Mouse (Mus musculus): ENCODE data around the gene Dpep2nb. TPM values are rescaled to one million over a fixed set of nuclear protein-coding genes. Genes with fewer than 3 reads are reported as not detected.

Dpep2nb gene
- polyA plus RNA-seq, 1 experiment = not detected

DNA sequence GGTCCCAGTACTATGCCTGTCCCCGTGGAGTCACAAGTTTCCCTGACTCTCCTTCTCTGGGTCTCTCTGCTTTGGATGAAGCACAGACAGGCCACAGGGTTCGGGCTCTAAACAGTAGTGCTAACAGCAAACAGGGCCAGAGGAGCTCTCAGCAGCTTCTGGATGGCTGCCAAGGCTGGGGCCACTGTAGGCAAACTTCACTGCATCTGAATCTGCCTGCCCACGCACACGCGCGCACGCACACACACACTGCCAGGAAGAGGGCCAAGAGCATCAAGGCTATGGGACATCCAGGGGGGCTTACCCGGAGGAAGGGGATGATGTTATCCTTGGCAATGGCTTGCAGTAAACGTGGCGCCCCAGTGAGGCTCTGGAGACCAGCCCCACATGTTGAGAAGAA, 56.4 kb downstream of the Dpep2nb start:
- no peak for TF ChIP-seq CTCF (IDR thresholded peaks at IDR 0.05; ENCODE audit: borderline replicate concordance, insufficient read depth, low read length)
- TF ChIP-seq POLR2A (IDR thresholded peaks at IDR 0.05; ENCODE audit: low read depth, low read length) = no peak
- H3K4me3 ChIP-seq (ENCODE audit: insufficient read depth, low read length) = no peak overlapping the region
- no peak overlapping the region for H3K27ac ChIP-seq (ENCODE audit: insufficient read depth, low read length)
- 0 out of 2 replicates have a peak, but pooled peaks cover 3% of the 10 kb centered on the region for H3K4me1 ChIP-seq (ENCODE audit: control insufficient read depth, insufficient read depth, low read length)

Other genes starting within 250 kb of the Dpep2nb start
- gene Gfod2, start 247.3 kb downstream of the Dpep2nb start, polyA plus RNA-seq (2011; ENCODE audit: insufficient read length, low read depth, missing spikeins) = 4.7 and 5.6 TPM in 2 replicates
- 18.4 and 18.6 TPM in 2 replicates for gene Ranbp10, start 178.6 kb downstream of the Dpep2nb start, polyA plus RNA-seq (2011; ENCODE audit: insufficient read length, low read depth, missing spikeins)
- gene Tsnaxip1, start 178.2 kb downstream of the Dpep2nb start, polyA plus RNA-seq (2011; ENCODE audit: insufficient read length, low read depth, missing spikeins) = not detected in 2 replicates
- gene Cenpt, start 152.7 kb downstream of the Dpep2nb start, polyA plus RNA-seq (2011; ENCODE audit: insufficient read length, low read depth, missing spikeins) = 35.4 and 40.3 TPM in 2 replicates
- 22.1 and 22.6 TPM in 2 replicates for gene Thap11, start 150.8 kb downstream of the Dpep2nb start, polyA plus RNA-seq (2011; ENCODE audit: insufficient read length, low read depth, missing spikeins)
- 90.4 and 119 TPM in 2 replicates for gene Nutf2, start 145.4 kb downstream of the Dpep2nb start, polyA plus RNA-seq (2011; ENCODE audit: insufficient read length, low read depth, missing spikeins)
- 45.5 and 51.8 TPM in 2 replicates for gene Edc4, start 125.1 kb downstream of the Dpep2nb start, polyA plus RNA-seq (2011; ENCODE audit: insufficient read length, low read depth, missing spikeins)
- 1.1 and 1.2 TPM in 2 replicates for gene Nrn1l, start 112.4 kb downstream of the Dpep2nb start, polyA plus RNA-seq (2011; ENCODE audit: insufficient read length, low read depth, missing spikeins)
- gene Pskh1, start 105.5 kb downstream of the Dpep2nb start, polyA plus RNA-seq (2011; ENCODE audit: insufficient read length, low read depth, missing spikeins) = 28.9 and 30.5 TPM in 2 replicates
- not detected in 2 replicates for gene Ctrl, start 72.1 kb downstream of the Dpep2nb start, polyA plus RNA-seq (2011; ENCODE audit: insufficient read length, low read depth, missing spikeins)
- gene Psmb10, start 67.5 kb downstream of the Dpep2nb start, polyA plus RNA-seq (2011; ENCODE audit: insufficient read length, low read depth, missing spikeins) = 27.1 and 30.5 TPM in 2 replicates
- gene Lcat, start 62.6 kb downstream of the Dpep2nb start, polyA plus RNA-seq (2011; ENCODE audit: insufficient read length, low read depth, missing spikeins) = 2.3 and 3.9 TPM in 2 replicates
- gene Slc12a4, start 39.9 kb downstream of the Dpep2nb start, polyA plus RNA-seq (2011; ENCODE audit: insufficient read length, low read depth, missing spikeins) = 60.2 and 82.1 TPM in 2 replicates
- gene Dpep3, start 26.5 kb downstream of the Dpep2nb start, polyA plus RNA-seq (2011; ENCODE audit: insufficient read length, low read depth, missing spikeins) = not detected in 2 replicates
- 13.4 and 17.4 TPM in 2 replicates for gene Dus2, start 14.6 kb downstream of the Dpep2nb start, polyA plus RNA-seq (2011; ENCODE audit: insufficient read length, low read depth, missing spikeins)
- gene Ddx28, start 5.9 kb upstream of the Dpep2nb start, polyA plus RNA-seq (2011; ENCODE audit: insufficient read length, low read depth, missing spikeins) = 7.3 and 8.8 TPM in 2 replicates
- 69.6 and 78.6 TPM in 2 replicates for gene Nfatc3, start 52.9 kb upstream of the Dpep2nb start, polyA plus RNA-seq (2011; ENCODE audit: insufficient read length, low read depth, missing spikeins)
- gene Esrp2, start 131.0 kb upstream of the Dpep2nb start, polyA plus RNA-seq (2011; ENCODE audit: insufficient read length, low read depth, missing spikeins) = 2.1 and 3.9 TPM in 2 replicates
- 30.0 and 40.9 TPM in 2 replicates for gene Pla2g15, start 144.4 kb upstream of the Dpep2nb start, polyA plus RNA-seq (2011; ENCODE audit: insufficient read length, low read depth, missing spikeins)
- 57.4 and 59.3 TPM in 2 replicates for gene Slc7a6, start 162.9 kb upstream of the Dpep2nb start, polyA plus RNA-seq (2011; ENCODE audit: insufficient read length, low read depth, missing spikeins)
- 31.1 and 34.0 TPM in 2 replicates for gene Slc7a6os, start 205.0 kb upstream of the Dpep2nb start, polyA plus RNA-seq (2011; ENCODE audit: insufficient read length, low read depth, missing spikeins)
- gene Prmt7, start 205.0 kb upstream of the Dpep2nb start, polyA plus RNA-seq (2011; ENCODE audit: insufficient read length, low read depth, missing spikeins) = 33.6 and 40.3 TPM in 2 replicates

All from embryonic fibroblast, embryonic 13.5 days (primary cell).